In genomic region chr10:108619217-108619616, GRCm38 (mm10) we compare ENCODE assay signal across 11 mouse cellular contexts.
"Had no signal": no experiment of that assay in that cellular context is flagged by ENCODE, and none has a peak within 500 bp of the region (broad histone marks: within the 10 kb centered on the region; RNA-seq: fewer than 3 reads in every experiment).

No protein-coding gene starts in this region.

- H3K4me1 ChIP-seq: kidney, embryonic 15.5 days; limb, embryonic 15.5 days; liver, embryonic 15.5 days; midbrain, embryonic 15.5 days; neural tube, embryonic 12.5 days had no signal

- H3K4me3 ChIP-seq: kidney, embryonic 15.5 days; limb, embryonic 15.5 days; liver, embryonic 15.5 days; midbrain, embryonic 15.5 days; neural tube, embryonic 12.5 days had no signal

- H3K27ac ChIP-seq: kidney, embryonic 15.5 days; limb, embryonic 15.5 days; liver, embryonic 15.5 days; midbrain, embryonic 15.5 days; neural tube, embryonic 12.5 days had no signal

- DNase-seq: kidney, adult 11 months; lung, embryonic 14.5 days; lung, postnatal 10 days; lung, postnatal 4 days; thymus, adult 18-20 months; thymus, postnatal 25 days had no signal
